Mouse (Mus musculus): ENCODE data around the gene Tpt1.

Tpt1 gene

GRCm38 (mm10) chr14:75877297-75877696 lies 32.4 kb downstream of the Tpt1 start:
- no peak for DNase-seq

GRCm38 (mm10) chr14:75878980-75879379 lies 34.1 kb downstream of the Tpt1 start:
- DNase-seq, result no peak

GRCm38 (mm10) chr14:75881856-75882255 lies 37.0 kb downstream of the Tpt1 start:
- no peak for DNase-seq

- no peak for DNase-seq
These were observed 38.4 kb downstream of the Tpt1 start for GRCm38 (mm10) chr14:75883330-75883729.

- no peak for DNase-seq
These were observed 39.0 kb downstream of the Tpt1 start for GRCm38 (mm10) chr14:75883873-75884272.

GRCm38 (mm10) chr14:75892118-75892517 lies 47.2 kb downstream of the Tpt1 start:
- DNase-seq, result peak; percentile 47

Measured in right cerebral cortex, postnatal 14 days (tissue).